Mouse (Mus musculus): ENCODE measurements around the gene Akap7. TPM values are rescaled to one million over a fixed set of nuclear protein-coding genes. Genes with fewer than 3 reads are reported as not detected.

Akap7 gene
- total RNA-seq, 2 experiments from 2014 or later: 14.7 to 20.7 TPM

- DNase-seq (ENCODE audit: low spot score): peak; percentile 22
These were observed 9.4 kb downstream of the Akap7 start for GRCm38 (mm10) chr10:25298264-25298671.

- DNase-seq (ENCODE audit: low spot score): peak; percentile 7
These were observed 9.9 kb downstream of the Akap7 start for GRCm38 (mm10) chr10:25297666-25298263.

- peak; percentile 90 for DNase-seq (ENCODE audit: low spot score)
These were observed 10.9 kb downstream of the Akap7 start for GRCm38 (mm10) chr10:25296657-25297369.

- no peak for DNase-seq (ENCODE audit: low spot score)
These were observed 11.4 kb downstream of the Akap7 start for GRCm38 (mm10) chr10:25296286-25296656.

GRCm38 (mm10) chr10:25295836-25296235 lies 11.8 kb downstream of the Akap7 start:
- no peak for DNase-seq (ENCODE audit: low spot score)

GRCm38 (mm10) chr10:25294999-25295398 lies 12.7 kb downstream of the Akap7 start:
- no peak for DNase-seq (ENCODE audit: low spot score)

- DNase-seq (ENCODE audit: low spot score): no peak
These were observed 13.9 kb downstream of the Akap7 start for GRCm38 (mm10) chr10:25293796-25294195.

- peak; percentile 75 for DNase-seq (ENCODE audit: low spot score)
These were observed 16.6 kb downstream of the Akap7 start for GRCm38 (mm10) chr10:25291053-25291452.

GRCm38 (mm10) chr10:25285100-25285811 lies 22.4 kb downstream of the Akap7 start:
- DNase-seq (ENCODE audit: low spot score): peak; percentile 25

GRCm38 (mm10) chr10:25284427-25285099 lies 23.1 kb downstream of the Akap7 start:
- DNase-seq (ENCODE audit: low spot score): no peak

GRCm38 (mm10) chr10:25283397-25283796 lies 24.3 kb downstream of the Akap7 start:
- DNase-seq (ENCODE audit: low spot score): no peak

- DNase-seq (ENCODE audit: low spot score): peak; percentile 39
These were observed 27.5 kb downstream of the Akap7 start for GRCm38 (mm10) chr10:25280141-25280540.

GRCm38 (mm10) chr10:25279406-25279805 lies 28.3 kb downstream of the Akap7 start:
- no peak for DNase-seq (ENCODE audit: low spot score)

- peak; percentile 32 for DNase-seq (ENCODE audit: low spot score)
These were observed 32.2 kb downstream of the Akap7 start for GRCm38 (mm10) chr10:25275492-25275891.

- no peak for DNase-seq (ENCODE audit: low spot score)
These were observed 32.9 kb downstream of the Akap7 start for GRCm38 (mm10) chr10:25274621-25275330.

- no peak for DNase-seq (ENCODE audit: low spot score)
These were observed 33.9 kb downstream of the Akap7 start for GRCm38 (mm10) chr10:25273731-25274130.

- DNase-seq (ENCODE audit: low spot score): no peak
These were observed 35.9 kb downstream of the Akap7 start for GRCm38 (mm10) chr10:25271756-25272155.

GRCm38 (mm10) chr10:25271207-25271606 lies 36.5 kb downstream of the Akap7 start:
- no peak for DNase-seq (ENCODE audit: low spot score)

- peak; percentile 71 for DNase-seq (ENCODE audit: low spot score)
These were observed 39.0 kb downstream of the Akap7 start for GRCm38 (mm10) chr10:25268476-25269351.

- no peak for DNase-seq (ENCODE audit: low spot score)
These were observed 46.5 kb downstream of the Akap7 start for GRCm38 (mm10) chr10:25261176-25261575.
